Mouse (Mus musculus) bone marrow, adult 2 months (tissue): ENCODE measurements around the gene Rnf224. TPM values are rescaled to one million over a fixed set of nuclear protein-coding genes. Genes with fewer than 3 reads are reported as not detected.

Experiments
- H3K27ac ChIP-seq: fragments of 200-500 bp; 2 replicates; pipeline ENCODE4 v1.5.1; 2012; ENCODE audit warnings: low read depth, mild to moderate bottlenecking, control low read depth, inconsistent platforms, low read length; ENCODE audit not compliant: control insufficient read depth, poor library complexity, insufficient read depth
- H3K4me1 ChIP-seq: fragments of 200-500 bp; 2 replicates; pipeline ENCODE4 v1.6.1; 2011; ENCODE audit warnings: low read length; ENCODE audit not compliant: control insufficient read depth, insufficient read depth
- H3K4me3 ChIP-seq: fragments of 200-500 bp; replicated peaks from 2 replicates; pipeline ENCODE3; 2011; ENCODE audit warnings: mild to moderate bottlenecking, low read depth, low read length, control low read depth; ENCODE audit not compliant: control insufficient read depth
- CTCF ChIP-seq: fragments of 200-500 bp; IDR thresholded peaks from 2 replicates; pipeline ENCODE4 v1.5.1; 2011; ENCODE audit warnings: low read length, control low read depth; ENCODE audit not compliant: control insufficient read depth, insufficient read depth
- POLR2A ChIP-seq: fragments of 200-500 bp; IDR thresholded peaks from 2 replicates; pipeline ENCODE4 v1.6.1; 2011; ENCODE audit warnings: low read depth, mild to moderate bottlenecking, control low read depth, low read length, borderline replicate concordance; ENCODE audit not compliant: control insufficient read depth
- WGBS: fragments of 180-500 bp; shearing (Covaris S2); methylation state at CpG from one replicate; pipeline ENCODE4 v1.1.7; 2018; 5-methylcytosine and 5-hydroxymethylcytosine counted together
- polyA plus RNA-seq: library from polyadenylated mRNA; stranded (reverse); fragments of >200 nt; gene quantifications from 2 replicates; pipeline ENCODE4 v1.2.4, GENCODE M21; 2011; ENCODE audit warnings: low replicate concordance; ENCODE audit not compliant: missing spikeins, insufficient read depth, insufficient read length

Rnf224 gene
- polyA plus RNA-seq, 1 experiment, result not detected

DNA sequence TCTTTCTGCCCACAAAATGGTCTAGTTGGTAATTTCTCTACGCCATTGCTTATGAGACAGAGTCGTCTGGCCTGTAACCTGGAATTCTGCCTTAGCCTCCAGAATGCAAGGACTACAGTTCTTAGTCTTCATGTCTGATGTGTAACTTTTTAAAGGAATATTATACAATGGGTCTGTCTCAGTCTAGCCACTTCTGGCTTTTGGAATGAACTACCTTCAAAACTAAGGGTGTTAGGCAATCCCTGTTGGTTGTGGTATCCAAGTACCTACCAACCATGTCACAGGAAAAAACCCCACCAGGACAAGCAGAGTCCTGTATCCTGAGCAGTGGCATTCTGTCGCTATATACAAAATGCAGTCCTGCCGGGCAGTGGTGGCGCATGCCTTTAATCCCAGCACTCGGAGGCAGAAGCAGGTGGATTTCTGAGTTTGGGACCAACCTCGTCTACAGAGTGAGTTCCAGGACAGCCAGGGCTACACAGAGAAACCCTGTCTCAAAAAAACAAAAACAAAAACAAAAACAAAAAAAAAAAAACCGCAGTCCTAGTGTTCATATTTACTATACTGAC, 10.7 kb downstream of the Rnf224 start:
- H3K4me1 ChIP-seq, result no peaks in the 10 kb centered on the region; the same call in 1 of the 2 replicates
- WGBS, result 82% methylated on average over 8 of the region's 8 CpGs
- no peak overlapping the region; the same call in 1 of the 2 replicates for H3K27ac ChIP-seq
- H3K4me3 ChIP-seq, result no peak overlapping the region
- TF ChIP-seq POLR2A (no peak), CTCF (no peak)

DNA sequence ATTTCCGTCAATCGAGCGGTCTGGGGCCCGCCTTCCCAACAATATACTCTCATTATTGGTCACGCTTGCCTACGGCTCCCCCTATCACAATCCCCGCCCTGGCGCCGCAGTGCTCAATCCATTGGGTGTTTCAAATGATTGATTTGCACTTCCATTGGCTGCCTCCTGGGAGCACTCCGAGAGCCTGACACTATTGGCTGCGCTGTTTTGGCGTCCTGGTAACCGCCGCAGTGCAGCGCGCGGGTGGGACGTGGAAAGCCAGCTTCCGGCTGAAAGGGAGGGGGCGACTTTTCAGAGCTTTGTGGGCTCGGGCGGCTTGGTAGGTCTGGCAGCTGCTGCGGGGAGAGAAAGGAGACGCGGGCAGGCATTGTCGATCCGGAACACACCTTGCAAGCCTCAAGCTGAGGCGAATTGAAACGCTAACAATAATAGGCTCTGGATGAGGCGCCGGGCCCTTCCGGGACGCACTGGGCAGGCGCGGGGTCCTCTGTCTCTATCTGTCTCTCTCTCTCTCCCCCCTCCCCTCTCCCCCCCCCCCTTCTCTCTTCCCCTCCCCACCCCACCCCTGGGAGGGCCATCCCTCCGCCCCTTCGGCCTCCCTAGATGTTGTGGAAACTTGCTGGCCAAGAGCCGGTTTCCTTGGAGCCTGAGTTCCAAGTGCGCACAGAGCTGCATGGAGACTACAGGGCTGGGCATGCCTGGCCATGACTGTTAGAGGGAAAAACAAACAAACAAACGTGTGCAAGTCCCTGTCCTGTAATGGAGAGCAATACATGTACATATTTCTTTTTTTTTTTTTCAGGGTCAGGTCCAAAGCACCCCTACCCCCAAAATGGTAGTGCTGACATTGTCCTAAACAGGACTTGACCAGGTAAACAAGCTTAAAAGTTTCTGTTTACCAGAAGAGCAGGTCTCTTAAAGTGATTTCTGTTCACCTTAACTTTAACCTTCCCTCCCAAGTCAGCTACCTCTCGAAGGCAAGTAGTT, 11.5 kb downstream of the Rnf224 start:
- TF ChIP-seq POLR2A (peak; percentile 89; the same call in 1 of the 2 replicates), CTCF (no peak)
- Histone ChIP-seq H3K4me3 (peak overlapping the region; percentile 75), H3K27ac (peak overlapping the region; percentile 91), H3K4me1 (no peaks in the 10 kb centered on the region; the same call in 1 of the 2 replicates)
- 2% methylated on average over 41 of the region's 41 CpGs for WGBS

DNA sequence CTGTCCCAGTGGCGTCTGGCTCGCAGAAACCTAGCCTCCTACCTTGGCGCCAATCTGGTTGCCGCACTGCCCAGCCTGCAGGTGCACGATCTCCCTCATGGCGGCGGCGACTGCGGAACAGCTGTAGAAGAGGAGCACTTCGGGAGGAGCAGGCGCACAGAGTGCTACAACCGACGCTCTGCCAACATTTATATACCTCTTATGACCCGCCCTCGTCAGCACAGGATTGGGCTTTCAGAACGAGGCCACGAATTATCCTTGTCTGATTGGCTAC, 12.2 kb downstream of the Rnf224 start, which contains the start of gene Tubb4b:
TSS of gene Tubb4b (minus strand) at position 211 of the 274 bp plus-strand sequence.
- TF ChIP-seq POLR2A (peak; percentile 99), CTCF (peak; percentile 10; the same call in 1 of the 2 replicates)
- WGBS, result 0% methylated on average over 17 of the region's 17 CpGs
- no peaks in the 10 kb centered on the region; the same call in 1 of the 2 replicates for H3K4me1 ChIP-seq
- H3K4me3 ChIP-seq, result peak within 1 kb of the TSS; percentile 98
- peak within 1 kb of the TSS; percentile 100 for H3K27ac ChIP-seq

DNA sequence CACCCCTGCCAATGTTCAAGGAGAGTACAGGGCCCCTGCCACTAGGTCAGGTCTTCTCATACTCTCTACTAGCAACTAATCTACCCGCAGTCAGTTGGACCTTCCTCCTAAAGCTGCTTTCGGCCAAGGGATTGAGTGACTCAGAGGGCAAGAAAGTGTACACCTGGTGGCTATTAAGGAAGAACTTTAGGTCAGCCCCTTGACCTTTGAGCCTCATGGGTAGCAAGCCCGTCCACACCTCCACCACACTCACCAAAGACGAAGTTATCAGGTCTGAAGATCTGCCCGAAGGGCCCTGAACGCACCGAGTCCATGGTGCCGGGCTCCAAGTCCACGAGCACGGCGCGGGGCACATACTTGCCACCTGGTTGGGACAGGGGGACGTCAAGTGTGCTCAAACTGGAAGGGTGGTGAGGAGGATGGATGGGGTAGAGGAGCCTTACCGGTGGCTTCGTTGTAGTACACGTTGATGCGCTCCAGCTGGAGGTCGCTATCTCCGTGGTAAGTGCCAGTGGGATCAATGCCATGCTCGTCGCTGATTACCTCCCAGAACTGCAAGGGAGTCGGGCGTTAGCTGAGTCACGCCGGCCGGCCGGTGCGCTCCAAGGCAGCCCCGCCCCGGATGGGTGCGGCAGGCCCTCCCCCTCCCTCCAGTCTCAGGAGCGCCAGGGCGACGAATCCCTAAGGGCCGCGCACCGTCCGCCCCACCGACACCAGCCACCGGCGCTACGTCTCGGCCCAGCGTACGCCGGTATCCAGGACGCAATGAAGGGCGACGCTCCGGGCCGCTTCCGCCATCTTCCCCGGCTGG, 12.7 kb downstream of the Rnf224 start:
- Histone ChIP-seq H3K27ac (peak overlapping the region; percentile 100), H3K4me1 (no peaks in the 10 kb centered on the region; the same call in 1 of the 2 replicates), H3K4me3 (peak overlapping the region; percentile 98)
- WGBS, result 1% methylated on average over 52 of the region's 53 CpGs
- no peak for TF ChIP-seq POLR2A
- TF ChIP-seq CTCF, result peak; percentile 13; the same call in 1 of the 2 replicates

DNA sequence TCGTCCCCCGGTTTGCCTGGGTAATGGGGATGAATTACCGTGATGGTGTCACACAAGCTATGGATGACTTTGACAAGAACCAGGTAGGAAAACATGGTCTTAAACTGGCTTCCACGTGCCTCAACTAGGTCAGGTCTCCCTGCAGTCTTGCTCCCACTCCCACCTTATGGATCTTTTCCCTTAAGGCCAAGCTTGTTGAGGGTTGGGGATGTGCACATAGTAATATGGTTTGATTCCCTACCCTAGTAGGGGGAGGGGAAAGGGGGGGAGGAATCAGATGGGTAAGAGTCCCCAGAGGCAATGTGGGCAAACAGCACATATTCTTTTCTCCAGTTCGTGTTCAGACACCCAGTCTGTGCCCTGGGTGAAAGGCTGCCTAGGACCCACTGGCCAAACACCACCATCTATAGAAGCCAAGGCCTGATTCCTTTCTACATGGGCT, 15.2 kb downstream of the Rnf224 start:
- H3K27ac ChIP-seq, result no peak overlapping the region
- 79% methylated on average over 5 of the region's 5 CpGs for WGBS
- TF ChIP-seq POLR2A (no peak), CTCF (no peak)
- no peaks in the 10 kb centered on the region; the same call in 1 of the 2 replicates for H3K4me1 ChIP-seq
- H3K4me3 ChIP-seq, result peak overlapping the region; percentile 27

DNA sequence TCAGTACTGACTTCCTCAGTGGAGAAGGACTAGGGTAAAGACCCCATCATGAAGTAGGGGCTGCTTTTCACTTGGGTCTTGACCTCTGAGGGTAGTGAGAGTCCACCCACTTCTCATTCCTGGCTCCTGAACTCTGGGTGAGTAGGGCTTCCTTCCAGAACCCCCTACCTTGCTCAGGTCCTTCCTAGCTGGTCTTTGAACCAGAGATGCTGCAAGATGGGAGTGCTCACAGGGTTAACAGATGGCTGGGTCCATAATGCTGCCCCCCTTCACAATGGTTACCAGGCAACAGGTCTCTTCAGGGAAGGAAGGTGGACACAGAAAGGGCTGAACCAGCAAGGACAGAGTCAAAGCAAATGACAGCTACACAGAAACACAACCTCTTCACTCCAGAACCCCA, 18.1 kb downstream of the Rnf224 start, which contains the start of gene Fam166a:
TSS of gene Fam166a (plus strand) at position 301 of the 400 bp plus-strand sequence.
- Histone ChIP-seq H3K4me3 (no peak within 1 kb of the TSS), H3K27ac (no peak within 1 kb of the TSS), H3K4me1 (no peaks in the 10 kb centered on the region; the same call in 1 of the 2 replicates)
- no peak for TF ChIP-seq POLR2A
- TF ChIP-seq CTCF, result no peak

DNA sequence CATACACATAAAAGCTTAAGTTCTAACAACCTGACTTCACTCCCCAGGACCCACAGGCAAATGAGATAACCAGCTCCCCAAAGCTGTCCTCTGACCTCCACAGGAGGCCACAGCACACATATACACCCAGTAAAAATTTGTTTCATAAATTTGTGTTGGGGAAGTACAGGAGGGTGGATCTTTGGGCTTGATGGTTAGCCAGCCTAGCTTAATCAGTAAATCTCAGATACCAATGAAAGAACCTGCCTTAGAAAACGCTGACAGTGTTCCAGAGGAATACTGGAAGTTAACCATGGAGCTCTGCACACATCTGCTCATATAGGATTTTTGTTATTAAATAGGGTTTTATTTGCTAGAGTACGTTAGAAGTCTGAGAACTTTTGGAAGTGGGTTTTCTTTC, 18.9 kb downstream of the Rnf224 start:
- TF ChIP-seq POLR2A (no peak), CTCF (no peak)
- WGBS, result 69% methylated on average over 2 of the region's 2 CpGs

More for the DNA sequence above, 18.9 kb downstream of the Rnf224 start:
- Histone ChIP-seq H3K4me1 (no peaks in the 10 kb centered on the region; the same call in 1 of the 2 replicates), H3K4me3 (no peak overlapping the region), H3K27ac (no peak overlapping the region)
